Mouse (Mus musculus) gastrocnemius, postnatal 36 days (tissue): ENCODE results near the gene Stmnd1. TPM values are rescaled to one million over a fixed set of nuclear protein-coding genes. Genes with fewer than 3 reads are reported as not detected.

Experiments used
- total RNA-seq, 2 experiments: library from RNA; stranded (reverse); gene quantifications; 2 replicates each; pipeline ENCODE4 v1.2.3; 2021

Gene Stmnd1
- total RNA-seq, 2 experiments from 2014 or later = 0.30 TPM; not detected in 1

Other genes with a start within 250 kb of the Stmnd1 start
- 100 to 1,000 TPM; 176 to 180 TPM for gene Rbm24, start 144.7 kb downstream of the Stmnd1 start, total RNA-seq
- gene Cap2, start 228.1 kb downstream of the Stmnd1 start, total RNA-seq = 100 to 1,000 TPM; 249 to 277 TPM